Mouse (Mus musculus) kidney, embryonic 16.5 days (tissue): ENCODE data around the gene Zmynd8. TPM values are rescaled to one million over a fixed set of nuclear protein-coding genes. Genes with fewer than 3 reads are reported as not detected.

ENCODE experiments used
- ATAC-seq: fragments of 200-750 bp; cut with Nextera tagmentation; 2 replicates; pipeline ENCODE4 v1.8.0; 2017; ENCODE audit warnings: moderate TSS enrichment; ENCODE audit not compliant: low FRiP score, low TSS enrichment
- H3K27ac ChIP-seq: fragments of 300-500 bp; sonication (generic); 2 replicates; pipeline ENCODE4 v1.5.1; 2014; ENCODE audit warnings: low read length
- H3K27me3 ChIP-seq: fragments of 300-500 bp; sonication (generic); 2 replicates; pipeline ENCODE4 v1.6.1; 2014; ENCODE audit warnings: low read length, control low read depth, mixed read lengths; ENCODE audit not compliant: insufficient read depth
- H3K36me3 ChIP-seq: fragments of 300-500 bp; sonication (generic); 2 replicates; pipeline ENCODE4 v1.6.1; 2014; ENCODE audit warnings: low read length, control low read depth, mixed read lengths; ENCODE audit not compliant: insufficient read depth
- H3K4me1 ChIP-seq: fragments of 300-500 bp; sonication (generic); 2 replicates; pipeline ENCODE4 v1.6.1; 2014; ENCODE audit warnings: low read length, control low read depth, mixed read lengths; ENCODE audit not compliant: insufficient read depth
- H3K4me2 ChIP-seq: fragments of 300-500 bp; sonication (generic); replicated peaks from 2 replicates; pipeline ENCODE4 v1.6.1; 2014; ENCODE audit warnings: low read depth, low read length
- H3K4me3 ChIP-seq: fragments of 300-500 bp; sonication (generic); 2 replicates; pipeline ENCODE4 v1.5.1; 2014; ENCODE audit warnings: mild to moderate bottlenecking, low read length
- H3K9ac ChIP-seq: fragments of 300-500 bp; sonication (generic); replicated peaks from 2 replicates; pipeline ENCODE4 v1.6.1; 2014; ENCODE audit warnings: low read length
- H3K9me3 ChIP-seq: fragments of 300-500 bp; sonication (generic); 2 replicates; pipeline ENCODE4 v1.6.1; 2016; ENCODE audit warnings: low read length, control low read depth
- WGBS: fragments of 180-500 bp; shearing (Covaris S2); extraction: QIAGEN DNeasy Blood & Tissue Kit; methylation state at CpG from one replicate; pipeline ENCODE4 v1.1.7; 2014; 5-methylcytosine and 5-hydroxymethylcytosine counted together
- polyA plus RNA-seq: library from polyadenylated mRNA; unstranded; fragments of >200 nt; fragmentation: Nextera tagmentation; extraction: Ambion mirVana; gene quantifications from 2 replicates; pipeline ENCODE4 v1.2.1, GENCODE M21; 2015

Zmynd8 gene
- polyA plus RNA-seq, 1 experiment from 2014 or later: 58.2 TPM

GRCm38 (mm10) chr2:165876201-165876918 lies 22.5 kb downstream of the Zmynd8 start:
- Histone ChIP-seq H3K4me3 (no peak overlapping the region), H3K27me3 (no peaks in the 10 kb centered on the region), H3K27ac (peak overlapping the region; percentile 97), H3K9me3 (no peaks in the 10 kb centered on the region), H3K36me3 (peaks cover 3% of the 10 kb centered on the region), H3K4me2 (peak overlapping the region; percentile 80; the same call in 1 of the 2 replicates), H3K9ac (peak overlapping the region; percentile 49), H3K4me1 (peaks cover 83% of the 10 kb centered on the region)
- peak; percentile 24; the same call in 1 of the 2 replicates for ATAC-seq
- WGBS: 33% methylated on average over 8 of the region's 8 CpGs

- Histone ChIP-seq H3K27me3 (no peaks in the 10 kb centered on the region), H3K36me3 (peaks cover 12% of the 10 kb centered on the region), H3K4me1 (peaks cover 74% of the 10 kb centered on the region), H3K27ac (peak overlapping the region; percentile 97), H3K9ac (peak overlapping the region; percentile 65), H3K9me3 (no peaks in the 10 kb centered on the region), H3K4me3 (0 out of 2 replicates have a peak overlapping the region, but pooled peaks have one; percentile 4), H3K4me2 (peak overlapping the region; percentile 35)
- WGBS: 17% methylated on average over 13 of the region's 13 CpGs
- ATAC-seq: no peak
Measured at GRCm38 (mm10) chr2:165875406-165875955, 23.3 kb downstream of the Zmynd8 start.

GRCm38 (mm10) chr2:165874461-165875339 lies 24.1 kb downstream of the Zmynd8 start:
- Histone ChIP-seq H3K9ac (peak overlapping the region; percentile 65), H3K9me3 (no peaks in the 10 kb centered on the region), H3K27ac (peak overlapping the region; percentile 97), H3K4me1 (peaks cover 70% of the 10 kb centered on the region), H3K27me3 (no peaks in the 10 kb centered on the region), H3K36me3 (peaks cover 12% of the 10 kb centered on the region), H3K4me3 (peak overlapping the region; percentile 4; the same call in 1 of the 2 replicates), H3K4me2 (peak overlapping the region; percentile 35)
- 15% methylated on average over 13 of the region's 13 CpGs for WGBS
- peak; percentile 88 for ATAC-seq

- Histone ChIP-seq H3K4me3 (no peak overlapping the region), H3K9ac (peak overlapping the region; percentile 65; the same call in 1 of the 2 replicates), H3K4me2 (no peak overlapping the region), H3K4me1 (peaks cover 70% of the 10 kb centered on the region), H3K36me3 (peaks cover 12% of the 10 kb centered on the region), H3K27ac (peak overlapping the region; percentile 97), H3K9me3 (no peaks in the 10 kb centered on the region), H3K27me3 (no peaks in the 10 kb centered on the region)
- 54% methylated on average over 3 of the region's 3 CpGs for WGBS
- ATAC-seq: no peak
Measured at GRCm38 (mm10) chr2:165873777-165874176, 25.0 kb downstream of the Zmynd8 start.

GRCm38 (mm10) chr2:165873196-165873595 lies 25.6 kb downstream of the Zmynd8 start:
- Histone ChIP-seq H3K4me1 (peaks cover 71% of the 10 kb centered on the region), H3K9me3 (no peaks in the 10 kb centered on the region), H3K27ac (peak overlapping the region; percentile 31; the same call in 1 of the 2 replicates), H3K4me3 (no peak overlapping the region), H3K36me3 (peaks cover 12% of the 10 kb centered on the region), H3K27me3 (no peaks in the 10 kb centered on the region), H3K9ac (no peak overlapping the region), H3K4me2 (no peak overlapping the region)
- no peak for ATAC-seq
- WGBS: 62% methylated on average over 7 of the region's 7 CpGs

GRCm38 (mm10) chr2:165869257-165869656 lies 29.6 kb downstream of the Zmynd8 start:
- H3K4me2 ChIP-seq: no peak overlapping the region
- ATAC-seq: no peak
- no peaks in the 10 kb centered on the region for H3K9me3 ChIP-seq
- peaks cover 58% of the 10 kb centered on the region for H3K4me1 ChIP-seq
- H3K36me3 ChIP-seq: peaks cover 12% of the 10 kb centered on the region; the same call in 1 of the 2 replicates
- H3K9ac ChIP-seq: no peak overlapping the region
- 80% methylated on average over 1 of the region's 1 CpGs for WGBS
- peak overlapping the region; percentile 69; the same call in 1 of the 2 replicates for H3K27ac ChIP-seq
- H3K4me3 ChIP-seq: no peak overlapping the region
- H3K27me3 ChIP-seq: no peaks in the 10 kb centered on the region

- peak; percentile 69 for ATAC-seq
- H3K36me3 ChIP-seq: peaks cover 12% of the 10 kb centered on the region; the same call in 1 of the 2 replicates
- H3K4me2 ChIP-seq: no peak overlapping the region
- H3K4me1 ChIP-seq: peaks cover 54% of the 10 kb centered on the region
- peak overlapping the region; percentile 69 for H3K27ac ChIP-seq
- WGBS: 54% methylated on average over 8 of the region's 8 CpGs
- 0 out of 2 replicates have a peak overlapping the region, but pooled peaks have one; percentile 4 for H3K9ac ChIP-seq
- H3K9me3 ChIP-seq: no peaks in the 10 kb centered on the region
- no peak overlapping the region for H3K4me3 ChIP-seq
- H3K27me3 ChIP-seq: no peaks in the 10 kb centered on the region
Measured at GRCm38 (mm10) chr2:165868522-165869175, 30.2 kb downstream of the Zmynd8 start.

- peak overlapping the region; percentile 69 for H3K27ac ChIP-seq
- no peak for ATAC-seq
- H3K4me2 ChIP-seq: no peak overlapping the region
- peaks cover 47% of the 10 kb centered on the region for H3K4me1 ChIP-seq
- H3K36me3 ChIP-seq: peaks cover 12% of the 10 kb centered on the region; the same call in 1 of the 2 replicates
- no peak overlapping the region for H3K4me3 ChIP-seq
- 63% methylated on average over 9 of the region's 9 CpGs for WGBS
- no peaks in the 10 kb centered on the region for H3K9me3 ChIP-seq
- no peaks in the 10 kb centered on the region for H3K27me3 ChIP-seq
- no peak overlapping the region for H3K9ac ChIP-seq
Measured at GRCm38 (mm10) chr2:165867549-165867948, 31.3 kb downstream of the Zmynd8 start.

- Histone ChIP-seq H3K36me3 (peaks cover 12% of the 10 kb centered on the region; the same call in 1 of the 2 replicates), H3K4me2 (no peak overlapping the region), H3K4me3 (no peak overlapping the region), H3K27me3 (no peaks in the 10 kb centered on the region), H3K9ac (0 out of 2 replicates have a peak overlapping the region, but pooled peaks have one; percentile 31), H3K4me1 (peaks cover 50% of the 10 kb centered on the region), H3K9me3 (no peaks in the 10 kb centered on the region), H3K27ac (peak overlapping the region; percentile 69)
- ATAC-seq: 0 out of 2 replicates have a peak, but pooled peaks have one; percentile 39
- 57% methylated on average over 12 of the region's 12 CpGs for WGBS
Measured at GRCm38 (mm10) chr2:165866951-165867387, 31.8 kb downstream of the Zmynd8 start.
